ENCODE assay signal across 8 mouse cellular contexts in genomic region chr11:4095171-4096053, GRCm38 (mm10). TPM values are rescaled to one million over a fixed set of nuclear protein-coding genes. Genes with fewer than 3 reads are reported as not detected.
DNase-seq lines count a peak whose midpoint lies in the region; ATAC-seq and TF ChIP-seq lines count a peak whose summit lies in the region.

Gene Mtfp1, minus strand, starts transcription at chr11:4095445.

- H3K9ac ChIP-seq in neural tube, embryonic 15.5 days (replicated peaks), result peak within 1 kb of the TSS; percentile 52

- peaks cover 55% of the 10 kb centered on the region for H3K4me1 ChIP-seq in E14TG2a.4 (replicated peaks; ENCODE audit: low read depth, low read length)
- peaks cover 44% of the 10 kb centered on the region for H3K4me1 ChIP-seq in forebrain, embryonic 10.5 days
- peaks cover 5% of the 10 kb centered on the region for H3K4me1 ChIP-seq in lung, adult 2 months (ENCODE audit: control insufficient read depth, insufficient read depth, low read length)
- H3K4me1 ChIP-seq in neural tube, embryonic 15.5 days, result peaks cover 38% of the 10 kb centered on the region
- peaks cover 20% of the 10 kb centered on the region for H3K4me1 ChIP-seq in thymus, adult 2 months (replicated peaks; ENCODE audit: control insufficient read depth, insufficient read depth, low read length)

- peak within 1 kb of the TSS; percentile 93 for H3K27ac ChIP-seq in forebrain, embryonic 10.5 days
- H3K27ac ChIP-seq in neural tube, embryonic 15.5 days (replicated peaks), result peak within 1 kb of the TSS; percentile 92
- H3K27ac ChIP-seq in thymus, adult 2 months (ENCODE audit: control insufficient read depth, insufficient read depth, low read length), result peak within 1 kb of the TSS; percentile 42

- H3K36me3 ChIP-seq in E14TG2a.4 (ENCODE audit: insufficient read depth, low read length), result peaks cover 49% of the 10 kb centered on the region
- H3K36me3 ChIP-seq in forebrain, embryonic 10.5 days (replicated peaks), result peaks cover 33% of the 10 kb centered on the region
- peaks cover 15% of the 10 kb centered on the region for H3K36me3 ChIP-seq in neural tube, embryonic 15.5 days
- H3K36me3 ChIP-seq in thymus, adult 2 months (ENCODE audit: control insufficient read depth, insufficient read depth, low read length), result no peaks in the 10 kb centered on the region

- no peak for TF ChIP-seq CTCF in E14TG2a.4 (conservative IDR thresholded peaks at IDR 0.05; ENCODE audit: low read length)
- TF ChIP-seq CTCF in brain, embryonic 14.5 days (IDR thresholded peaks at IDR 0.05; ENCODE audit: borderline replicate concordance, extremely low read depth, insufficient read depth, insufficient read length), result peak; percentile 8; the same call in 1 of the 2 replicates
- no peak for TF ChIP-seq CTCF in lung, adult 2 months (IDR thresholded peaks at IDR 0.05; ENCODE audit: insufficient read depth, low read length)
- TF ChIP-seq CTCF in thymus, adult 2 months (IDR thresholded peaks at IDR 0.05; ENCODE audit: borderline replicate concordance, control insufficient read depth, extremely low read depth, insufficient read depth, low read length, poor library complexity), result no peak

- H3K4me3 ChIP-seq in E14TG2a.4 (replicated peaks; ENCODE audit: low read length), result peak within 1 kb of the TSS; percentile 86
- peak within 1 kb of the TSS; percentile 59 for H3K4me3 ChIP-seq in forebrain, embryonic 10.5 days
- peak within 1 kb of the TSS; percentile 76 for H3K4me3 ChIP-seq in lung, adult 2 months (replicated peaks; ENCODE audit: extremely low read depth, low read depth, low read length)
- H3K4me3 ChIP-seq in neural tube, embryonic 15.5 days (replicated peaks), result peak within 1 kb of the TSS; percentile 60
- H3K4me3 ChIP-seq in thymus, adult 2 months (ENCODE audit: control insufficient read depth, insufficient read depth, low read length), result peak within 1 kb of the TSS; percentile 65

- H3K9me3 ChIP-seq in E14TG2a.4 (ENCODE audit: low read length), result peaks cover 8% of the 10 kb centered on the region
- H3K9me3 ChIP-seq in forebrain, embryonic 10.5 days, result peaks cover 8% of the 10 kb centered on the region; the same call in 1 of the 2 replicates
- H3K9me3 ChIP-seq in neural tube, embryonic 15.5 days (replicated peaks), result no peaks in the 10 kb centered on the region

- no peak for ATAC-seq in neural tube, embryonic 15.5 days (ENCODE audit: low FRiP score)

- peak; percentile 84 for DNase-seq in brain, embryonic 14.5 days (ENCODE audit: low read depth)
- peak; percentile 69 for DNase-seq in forebrain, embryonic 10.5 days (ENCODE audit: extremely low spot score, low spot score)
- peak; percentile 38 for DNase-seq in heart, postnatal 25 days (ENCODE audit: low spot score)
- no peak for DNase-seq in large intestine, adult 2 months (ENCODE audit: low read depth, low spot score)
- peak; percentile 60 for DNase-seq in lung, adult 2 months
- peak; percentile 70 for DNase-seq in thymus, adult 2 months

- 8% methylated on average over 34 of the region's 34 CpGs for WGBS in forebrain, embryonic 10.5 days
- WGBS in large intestine, adult 2 months, result 4% methylated on average over 34 of the region's 34 CpGs
- WGBS in lung, adult 2 months, result 3% methylated on average over 34 of the region's 34 CpGs
- 6% methylated on average over 33 of the region's 34 CpGs for WGBS in neural tube, embryonic 15.5 days
- 11% methylated on average over 34 of the region's 34 CpGs for WGBS in thymus, adult 2 months

- H3K27me3 ChIP-seq in E14TG2a.4 (ENCODE audit: insufficient read depth, low read length), result no peaks in the 10 kb centered on the region
- H3K27me3 ChIP-seq in forebrain, embryonic 10.5 days (ENCODE audit: poor library complexity, severe bottlenecking), result no peaks in the 10 kb centered on the region
- no peaks in the 10 kb centered on the region for H3K27me3 ChIP-seq in neural tube, embryonic 15.5 days (replicated peaks)
- H3K27me3 ChIP-seq in thymus, adult 2 months (ENCODE audit: control insufficient read depth, insufficient read depth, low read length), result no peaks in the 10 kb centered on the region

- intact Hi-C loops in heart, postnatal 25 days (cut with DNase I), result loop anchor here (2.0 kb wide), 1 partner anchor 123 kb away; the partner anchor contains the start of gene Castor1

- peak within 1 kb of the TSS; percentile 84 for H3K4me2 ChIP-seq in neural tube, embryonic 15.5 days

- no peak for TF ChIP-seq POLR2A in brain, embryonic 14.5 days (IDR thresholded peaks at IDR 0.05; ENCODE audit: borderline replicate concordance, extremely low read depth, insufficient read depth, insufficient read length, poor library complexity, severe bottlenecking)
- TF ChIP-seq POLR2A in lung, adult 2 months (IDR thresholded peaks at IDR 0.05; ENCODE audit: borderline replicate concordance, extremely low read depth, low read depth, low read length), result no peak
- TF ChIP-seq POLR2A in thymus, adult 2 months (IDR thresholded peaks at IDR 0.05; ENCODE audit: control insufficient read depth, extremely low read depth, insufficient read depth, low read length, poor library complexity), result no peak

RNA-seq across cellular contexts. Expression of gene Mtfp1, which starts in this region (rescaled TPM):
- polyA plus RNA-seq in brain, embryonic 14.5 days (2012; rRNA removed), result 5.7 and 5.9 TPM in 2 replicates
- 13.7 and 14.4 TPM in 2 replicates for polyA plus RNA-seq in forebrain, embryonic 10.5 days (2016; fragmentation: Nextera tagmentation; extraction: Ambion mirVana)
- total RNA-seq in heart, postnatal 25 days (2021), result 100 to 1,000 TPM; 142 to 144 TPM
- polyA plus RNA-seq in large intestine, adult 2 months (2012; rRNA removed), result 18.0 and 26.5 TPM in 2 replicates
- 8.9 TPM in 2 replicates for polyA plus RNA-seq in lung, adult 2 months (2012; rRNA removed)
- polyA plus RNA-seq in neural tube, embryonic 15.5 days (2015; fragmentation: Nextera tagmentation; extraction: Ambion mirVana), result 13.1 and 14.3 TPM in 2 replicates
- 7.0 and 11.6 TPM in 2 replicates for polyA plus RNA-seq in thymus, adult 2 months (2012; rRNA removed)

Comparison
In these comparisons a context has a peak if more than half of its experiments do, and no peak if none do; other contexts are left out.
1. H3K27ac ChIP-seq: peak in every context shown above with its lines; median percentile 93 in forebrain, embryonic 10.5 days; 92 in neural tube, embryonic 15.5 days; 42 in thymus, adult 2 months.